Mouse (Mus musculus) heart, embryonic 15.5 days (tissue): ENCODE results near the gene Zhx3. TPM values are rescaled to one million over a fixed set of nuclear protein-coding genes. Genes with fewer than 3 reads are reported as not detected.

Experiments
- ATAC-seq: fragments of 200-750 bp; cut with Nextera tagmentation; replicated peaks from 2 replicates; pipeline ENCODE4 v1.8.0; 2017; ENCODE audit warnings: low read depth, moderate TSS enrichment; ENCODE audit not compliant: insufficient number of reproducible peaks, insufficient read depth, low FRiP score
- H3K27ac ChIP-seq: fragments of 300-500 bp; sonication (generic); 2 replicates; pipeline ENCODE4 v1.5.1; 2015; ENCODE audit warnings: mild to moderate bottlenecking, inconsistent platforms
- H3K27me3 ChIP-seq: fragments of 300-500 bp; sonication (generic); 2 replicates; pipeline ENCODE4 v1.6.1; 2015; ENCODE audit warnings: inconsistent platforms
- H3K36me3 ChIP-seq: fragments of 300-500 bp; sonication (generic); 2 replicates; pipeline ENCODE4 v1.6.1; 2015; ENCODE audit warnings: mild to moderate bottlenecking, inconsistent platforms
- H3K4me1 ChIP-seq: fragments of 300-500 bp; sonication (generic); replicated peaks from 2 replicates; pipeline ENCODE4 v1.6.1; 2015; ENCODE audit warnings: inconsistent platforms
- H3K4me2 ChIP-seq: fragments of 300-500 bp; sonication (generic); 2 replicates; pipeline ENCODE4 v1.6.1; 2015; ENCODE audit warnings: inconsistent platforms, mild to moderate bottlenecking, moderate library complexity
- H3K4me3 ChIP-seq: fragments of 300-500 bp; sonication (generic); 2 replicates; pipeline ENCODE4 v1.5.1; 2015; ENCODE audit warnings: mild to moderate bottlenecking, inconsistent platforms
- H3K9ac ChIP-seq: fragments of 300-500 bp; sonication (generic); 2 replicates; pipeline ENCODE4 v1.6.1; 2015; ENCODE audit warnings: mild to moderate bottlenecking, inconsistent platforms
- H3K9me3 ChIP-seq: fragments of 300-500 bp; sonication (generic); replicated peaks from 2 replicates; pipeline ENCODE4 v1.6.1; 2016; ENCODE audit warnings: inconsistent platforms
- WGBS: fragments of 180-500 bp; shearing (Covaris S2); methylation state at CpG from one replicate; pipeline ENCODE4 v1.1.7; 2015; ENCODE audit warnings: mixed read lengths; 5-methylcytosine and 5-hydroxymethylcytosine counted together
- polyA plus RNA-seq: library from polyadenylated mRNA; unstranded; fragments of >200 nt; fragmentation: Nextera tagmentation; extraction: Ambion mirVana; gene quantifications from 2 replicates; pipeline ENCODE4 v1.2.1, GENCODE M21; 2015

The Zhx3 gene
- polyA plus RNA-seq, 1 experiment from 2014 or later, result 5.9 TPM

GRCm38 (mm10) chr2:160908607-160909006 is 35.8 kb upstream of the Zhx3 start:
- no peak overlapping the region for H3K9ac ChIP-seq
- H3K9me3 ChIP-seq, result no peaks in the 10 kb centered on the region
- H3K4me1 ChIP-seq, result peaks cover 19% of the 10 kb centered on the region
- WGBS, result 52% methylated on average over 18 of the region's 18 CpGs
- H3K27ac ChIP-seq, result no peak overlapping the region
- no peaks in the 10 kb centered on the region for H3K36me3 ChIP-seq
- peaks cover 63% of the 10 kb centered on the region for H3K27me3 ChIP-seq
- no peak for ATAC-seq
- no peak overlapping the region for H3K4me2 ChIP-seq
- no peak overlapping the region for H3K4me3 ChIP-seq

GRCm38 (mm10) chr2:160906101-160906500 is 33.3 kb upstream of the Zhx3 start:
- no peak overlapping the region for H3K4me2 ChIP-seq
- 80% methylated on average over 5 of the region's 5 CpGs for WGBS

GRCm38 (mm10) chr2:160905301-160905700 is 32.5 kb upstream of the Zhx3 start:
- H3K9ac ChIP-seq, result no peak overlapping the region
- H3K4me1 ChIP-seq, result peaks cover 10% of the 10 kb centered on the region
- ATAC-seq, result no peak
- no peak overlapping the region for H3K4me3 ChIP-seq
- peaks cover 31% of the 10 kb centered on the region for H3K27me3 ChIP-seq
- H3K4me2 ChIP-seq, result no peak overlapping the region
- H3K9me3 ChIP-seq, result no peaks in the 10 kb centered on the region
- H3K36me3 ChIP-seq, result no peaks in the 10 kb centered on the region
- WGBS, result 89% methylated on average over 12 of the region's 12 CpGs
- no peak overlapping the region for H3K27ac ChIP-seq

More at GRCm38 (mm10) chr2:160906101-160906500, 33.3 kb upstream of the Zhx3 start:
- Histone ChIP-seq H3K36me3 (no peaks in the 10 kb centered on the region), H3K4me3 (no peak overlapping the region), H3K9me3 (no peaks in the 10 kb centered on the region), H3K27me3 (peaks cover 39% of the 10 kb centered on the region), H3K4me1 (peaks cover 10% of the 10 kb centered on the region), H3K27ac (no peak overlapping the region), H3K9ac (no peak overlapping the region)
- no peak for ATAC-seq

- H3K27ac ChIP-seq, result no peak overlapping the region
These were observed 29.0 kb upstream of the Zhx3 start for GRCm38 (mm10) chr2:160901656-160902412.

GRCm38 (mm10) chr2:160891697-160892096 is 18.9 kb upstream of the Zhx3 start:
- Histone ChIP-seq H3K4me2 (no peak overlapping the region), H3K9ac (no peak overlapping the region), H3K9me3 (no peaks in the 10 kb centered on the region), H3K27me3 (no peaks in the 10 kb centered on the region; the same call in 1 of the 2 replicates), H3K27ac (no peak overlapping the region), H3K36me3 (no peaks in the 10 kb centered on the region), H3K4me1 (peaks cover 11% of the 10 kb centered on the region), H3K4me3 (no peak overlapping the region)
- WGBS, result 82% methylated on average over 9 of the region's 9 CpGs
- no peak for ATAC-seq

More at GRCm38 (mm10) chr2:160901656-160902412, 29.0 kb upstream of the Zhx3 start:
- H3K9ac ChIP-seq, result no peak overlapping the region
- no peaks in the 10 kb centered on the region for H3K9me3 ChIP-seq
- ATAC-seq, result no peak
- 63% methylated on average over 7 of the region's 7 CpGs for WGBS
- no peak overlapping the region for H3K4me2 ChIP-seq
- no peaks in the 10 kb centered on the region for H3K27me3 ChIP-seq
- peaks cover 5% of the 10 kb centered on the region; the same call in 1 of the 2 replicates for H3K4me1 ChIP-seq
- H3K4me3 ChIP-seq, result no peak overlapping the region
- no peaks in the 10 kb centered on the region for H3K36me3 ChIP-seq

- peaks cover 11% of the 10 kb centered on the region for H3K4me1 ChIP-seq
- no peaks in the 10 kb centered on the region for H3K9me3 ChIP-seq
- no peak overlapping the region for H3K4me3 ChIP-seq
- 72% methylated on average over 5 of the region's 5 CpGs for WGBS
- H3K27ac ChIP-seq, result no peak overlapping the region
- no peaks in the 10 kb centered on the region; the same call in 1 of the 2 replicates for H3K27me3 ChIP-seq
- H3K36me3 ChIP-seq, result no peaks in the 10 kb centered on the region
- H3K9ac ChIP-seq, result no peak overlapping the region
- ATAC-seq, result no peak
- no peak overlapping the region for H3K4me2 ChIP-seq
These were observed 18.2 kb upstream of the Zhx3 start for GRCm38 (mm10) chr2:160891045-160891444.

GRCm38 (mm10) chr2:160887859-160888258 is 15.1 kb upstream of the Zhx3 start:
- Histone ChIP-seq H3K4me1 (peaks cover 11% of the 10 kb centered on the region), H3K9me3 (no peaks in the 10 kb centered on the region), H3K27me3 (no peaks in the 10 kb centered on the region; the same call in 1 of the 2 replicates), H3K9ac (peak overlapping the region; percentile 44), H3K36me3 (no peaks in the 10 kb centered on the region), H3K4me2 (peak overlapping the region; percentile 90), H3K27ac (no peak overlapping the region), H3K4me3 (peak overlapping the region; percentile 53)
- under 1% methylated on average over 26 of the region's 26 CpGs for WGBS
- ATAC-seq, result peak; percentile 65

GRCm38 (mm10) chr2:160887284-160887683 is 14.5 kb upstream of the Zhx3 start:
- H3K4me1 ChIP-seq, result peaks cover 11% of the 10 kb centered on the region
- no peaks in the 10 kb centered on the region for H3K36me3 ChIP-seq
- H3K9me3 ChIP-seq, result no peaks in the 10 kb centered on the region
- H3K27me3 ChIP-seq, result no peaks in the 10 kb centered on the region; the same call in 1 of the 2 replicates
- ATAC-seq, result peak; percentile 80
- H3K4me3 ChIP-seq, result peak overlapping the region; percentile 53
- H3K9ac ChIP-seq, result peak overlapping the region; percentile 44
- no peak overlapping the region for H3K27ac ChIP-seq
- H3K4me2 ChIP-seq, result peak overlapping the region; percentile 90
- 1% methylated on average over 11 of the region's 11 CpGs for WGBS

- Histone ChIP-seq H3K27ac (no peak overlapping the region), H3K36me3 (no peaks in the 10 kb centered on the region), H3K4me1 (peaks cover 15% of the 10 kb centered on the region), H3K9ac (no peak overlapping the region), H3K4me3 (no peak overlapping the region), H3K27me3 (no peaks in the 10 kb centered on the region; the same call in 1 of the 2 replicates), H3K4me2 (no peak overlapping the region), H3K9me3 (no peaks in the 10 kb centered on the region)
- ATAC-seq, result no peak
- WGBS, result 74% methylated on average over 3 of the region's 3 CpGs
These were observed 13.4 kb upstream of the Zhx3 start for GRCm38 (mm10) chr2:160886221-160886620.

GRCm38 (mm10) chr2:160884830-160885229 is 12.0 kb upstream of the Zhx3 start:
- H3K9me3 ChIP-seq, result no peaks in the 10 kb centered on the region
- 18% methylated on average over 2 of the region's 2 CpGs for WGBS
- peaks cover 22% of the 10 kb centered on the region for H3K4me1 ChIP-seq
- H3K27me3 ChIP-seq, result no peaks in the 10 kb centered on the region; the same call in 1 of the 2 replicates
- H3K27ac ChIP-seq, result no peak overlapping the region
- no peak for ATAC-seq
- H3K9ac ChIP-seq, result no peak overlapping the region
- H3K4me2 ChIP-seq, result no peak overlapping the region
- H3K4me3 ChIP-seq, result no peak overlapping the region
- no peaks in the 10 kb centered on the region for H3K36me3 ChIP-seq

GRCm38 (mm10) chr2:160883912-160884311 is 11.1 kb upstream of the Zhx3 start:
- no peak for ATAC-seq
- no peak overlapping the region for H3K4me3 ChIP-seq
- H3K9me3 ChIP-seq, result no peaks in the 10 kb centered on the region
- H3K36me3 ChIP-seq, result no peaks in the 10 kb centered on the region
- H3K4me1 ChIP-seq, result peaks cover 22% of the 10 kb centered on the region
- no peak overlapping the region for H3K4me2 ChIP-seq
- no peaks in the 10 kb centered on the region for H3K27me3 ChIP-seq
- H3K27ac ChIP-seq, result no peak overlapping the region
- WGBS, result 72% methylated on average over 4 of the region's 4 CpGs
- H3K9ac ChIP-seq, result no peak overlapping the region

- Histone ChIP-seq H3K9ac (no peak overlapping the region), H3K27ac (no peak overlapping the region), H3K36me3 (no peaks in the 10 kb centered on the region), H3K4me2 (no peak overlapping the region), H3K9me3 (no peaks in the 10 kb centered on the region), H3K4me3 (no peak overlapping the region), H3K27me3 (no peaks in the 10 kb centered on the region), H3K4me1 (peaks cover 11% of the 10 kb centered on the region; the same call in 1 of the 2 replicates)
- ATAC-seq, result no peak
- 70% methylated on average over 5 of the region's 5 CpGs for WGBS
These were observed 9.6 kb upstream of the Zhx3 start for GRCm38 (mm10) chr2:160882436-160882835.
